Mouse (Mus musculus) effector memory CD4-positive, alpha-beta T cell, adult 7 months (primary cell): ENCODE data around the gene Il10. TPM values are rescaled to one million over a fixed set of nuclear protein-coding genes. Genes with fewer than 3 reads are reported as not detected.

Experiments used
- polyA plus RNA-seq: library from polyadenylated mRNA; unstranded; fragments of 100-300 nt; shearing (Covaris generic); gene quantifications from one replicate; pipeline ENCODE4 v1.2.1, GENCODE M21; 2017

Il10 gene
- 0.88 TPM for polyA plus RNA-seq

GRCm38 (mm10) chr1:131019492-131020098 lies at the start of gene Il10:
Il10 (plus strand) TSS chr1:131019845.

Other genes with a start within 250 kb of the Il10 start
- gene Fcamr, start 218.9 kb upstream of the Il10 start, polyA plus RNA-seq = not detected
- 0.51 TPM for gene Pigr, start 193.2 kb upstream of the Il10 start, polyA plus RNA-seq
- not detected for gene Fcmr, start 154.2 kb upstream of the Il10 start, polyA plus RNA-seq
- gene Il24, start 132.4 kb upstream of the Il10 start, polyA plus RNA-seq = not detected
- not detected for gene Il20, start 108.4 kb upstream of the Il10 start, polyA plus RNA-seq
- not detected for gene Il19, start 79.7 kb upstream of the Il10 start, polyA plus RNA-seq
- 179 TPM for gene Mapkapk2, start 78.0 kb downstream of the Il10 start, polyA plus RNA-seq
- 5.3 TPM for gene Dyrk3, start 118.5 kb downstream of the Il10 start, polyA plus RNA-seq
- 45.8 TPM for gene Eif2d, start 133.3 kb downstream of the Il10 start, polyA plus RNA-seq
- 208 TPM for gene Rassf5, start 225.4 kb downstream of the Il10 start, polyA plus RNA-seq